Mouse (Mus musculus) bone marrow, adult 2 months (tissue): Measurements from ENCODE around the gene H2afv.
"Not testable (repeated sequence)": the region's sequence is repeated elsewhere in the genome, so short reads cannot be mapped to it uniquely, and the experiment has no call there.

Experiments used
- CTCF ChIP-seq: fragments of 200-500 bp; IDR thresholded peaks from 2 replicates; pipeline ENCODE4 v1.5.1; 2011; ENCODE audit warnings: low read length, control low read depth; ENCODE audit not compliant: control insufficient read depth, insufficient read depth
- POLR2A ChIP-seq: fragments of 200-500 bp; IDR thresholded peaks from 2 replicates; pipeline ENCODE4 v1.6.1; 2011; ENCODE audit warnings: low read depth, mild to moderate bottlenecking, control low read depth, low read length, borderline replicate concordance; ENCODE audit not compliant: control insufficient read depth

GRCm38 (mm10) chr11:6410755-6411154, 33.5 kb downstream of the H2afv start:
- TF ChIP-seq POLR2A, CTCF: not testable (repeated sequence)
